Mouse (Mus musculus) embryonic facial prominence, embryonic 14.5 days (tissue): ENCODE results near the gene Homer2. TPM values are rescaled to one million over a fixed set of nuclear protein-coding genes. Genes with fewer than 3 reads are reported as not detected.

Experiments
- ATAC-seq: fragments of 200-750 bp; cut with Nextera tagmentation; 2 replicates; pipeline ENCODE4 v1.8.0; 2017; ENCODE audit warnings: low read depth, moderate number of reproducible peaks, moderate TSS enrichment
- DNase-seq: peaks from one replicate; pipeline ENCODE4 v3.0.0-alpha.2; 2015; ENCODE audit warnings: low spot score
- H3K27ac ChIP-seq: fragments of 300-500 bp; sonication (generic); replicated peaks from 2 replicates; pipeline ENCODE4 v1.5.1; 2014; ENCODE audit warnings: low read depth, mild to moderate bottlenecking, low read length, moderate library complexity
- H3K27me3 ChIP-seq: fragments of 300-500 bp; sonication (generic); replicated peaks from 2 replicates; pipeline ENCODE4 v1.6.1; 2014; ENCODE audit warnings: low read length; ENCODE audit not compliant: control insufficient read depth, insufficient read depth
- H3K36me3 ChIP-seq: fragments of 300-500 bp; sonication (generic); 2 replicates; pipeline ENCODE4 v1.6.1; 2014; ENCODE audit warnings: low read length, mixed read lengths; ENCODE audit not compliant: control insufficient read depth, insufficient read depth
- H3K4me1 ChIP-seq: fragments of 300-500 bp; sonication (generic); 2 replicates; pipeline ENCODE4 v1.6.1; 2014; ENCODE audit warnings: antibody characterized with exemption, low read length; ENCODE audit not compliant: control insufficient read depth, insufficient read depth
- H3K4me2 ChIP-seq: fragments of 300-500 bp; sonication (generic); 2 replicates; pipeline ENCODE4 v1.6.1; 2014; ENCODE audit warnings: low read depth, mild to moderate bottlenecking, low read length, moderate library complexity, mixed read lengths
- H3K4me3 ChIP-seq: fragments of 300-500 bp; sonication (generic); 2 replicates; pipeline ENCODE4 v1.5.1; 2014; ENCODE audit warnings: low read depth, mild to moderate bottlenecking, low read length
- H3K9ac ChIP-seq: fragments of 300-500 bp; sonication (generic); 2 replicates; pipeline ENCODE4 v1.6.1; 2014; ENCODE audit warnings: low read depth, mild to moderate bottlenecking, low read length, moderate library complexity, mixed read lengths
- H3K9me3 ChIP-seq: fragments of 300-500 bp; sonication (generic); 2 replicates; pipeline ENCODE4 v1.6.1; 2016; ENCODE audit warnings: low read length; ENCODE audit not compliant: control insufficient read depth
- WGBS: fragments of 180-500 bp; shearing (Covaris S2); extraction: QIAGEN DNeasy Blood & Tissue Kit; methylation state at CpG from one replicate; pipeline ENCODE4 v1.1.7; 2014; 5-methylcytosine and 5-hydroxymethylcytosine counted together
- polyA plus RNA-seq: library from polyadenylated mRNA; unstranded; fragments of >200 nt; fragmentation: Nextera tagmentation; extraction: Ambion mirVana; gene quantifications from 2 replicates; pipeline ENCODE4 v1.2.1, GENCODE M21; 2014

Gene Homer2
- polyA plus RNA-seq, 1 experiment from 2014 or later = 25.2 TPM

DNA sequence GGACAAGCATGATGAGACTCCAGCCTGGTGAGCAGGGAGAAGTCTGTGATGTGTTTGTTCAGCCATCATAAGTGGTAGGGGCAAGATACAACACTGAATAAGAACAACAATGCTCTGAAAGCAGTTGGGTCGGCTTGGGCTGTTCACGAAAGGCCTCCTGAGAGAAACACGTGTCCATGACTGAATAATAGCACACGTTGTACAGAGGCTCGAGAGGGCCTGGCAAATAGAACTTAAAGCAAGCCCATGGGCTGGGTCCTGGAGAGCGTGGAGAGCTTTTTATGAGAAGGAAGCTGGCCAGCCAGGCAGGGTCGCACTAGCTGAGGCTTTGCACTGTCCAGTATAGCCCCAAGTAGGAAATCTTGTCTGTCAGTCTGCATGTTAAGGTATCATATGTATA, 128.9 kb downstream of the Homer2 start:
- ATAC-seq (no peak), DNase-seq (no peak)
- no peaks in the 10 kb centered on the region for H3K4me1 ChIP-seq
- WGBS = 85% methylated on average over 7 of the region's 7 CpGs
- H3K27me3 ChIP-seq = no peaks in the 10 kb centered on the region
- peaks cover 29% of the 10 kb centered on the region; the same call in 1 of the 2 replicates for H3K36me3 ChIP-seq
- H3K9ac ChIP-seq = no peak overlapping the region
- no peak overlapping the region for H3K27ac ChIP-seq
- H3K9me3 ChIP-seq = no peaks in the 10 kb centered on the region
- H3K4me3 ChIP-seq = no peak overlapping the region
- H3K4me2 ChIP-seq = no peak overlapping the region

DNA sequence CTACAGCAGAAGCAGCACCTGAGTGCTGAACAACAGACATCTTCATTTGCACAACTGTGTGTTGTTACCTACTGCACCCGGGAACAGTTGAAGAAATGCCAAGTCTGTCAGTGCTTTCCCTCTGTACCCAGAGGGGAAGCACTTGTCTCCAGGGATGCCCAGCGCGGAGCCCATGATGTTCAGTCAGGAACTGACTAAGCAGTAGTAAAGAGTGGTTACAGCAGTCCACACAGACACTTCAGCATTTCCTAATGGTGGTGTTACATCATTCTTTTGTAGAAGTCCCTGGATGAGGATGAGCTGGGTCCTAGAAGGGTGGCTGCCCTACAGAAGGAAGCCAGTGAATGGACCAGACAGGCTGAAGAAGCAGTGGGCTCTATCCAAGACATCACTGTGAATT, 129.5 kb downstream of the Homer2 start:
- Histone ChIP-seq H3K36me3 (peaks cover 29% of the 10 kb centered on the region; the same call in 1 of the 2 replicates), H3K27ac (no peak overlapping the region), H3K27me3 (no peaks in the 10 kb centered on the region), H3K9me3 (no peaks in the 10 kb centered on the region), H3K4me3 (no peak overlapping the region), H3K4me2 (no peak overlapping the region), H3K9ac (no peak overlapping the region), H3K4me1 (no peaks in the 10 kb centered on the region)
- DNase-seq (no peak), ATAC-seq (no peak)
- WGBS = 89% methylated on average over 3 of the region's 3 CpGs

DNA sequence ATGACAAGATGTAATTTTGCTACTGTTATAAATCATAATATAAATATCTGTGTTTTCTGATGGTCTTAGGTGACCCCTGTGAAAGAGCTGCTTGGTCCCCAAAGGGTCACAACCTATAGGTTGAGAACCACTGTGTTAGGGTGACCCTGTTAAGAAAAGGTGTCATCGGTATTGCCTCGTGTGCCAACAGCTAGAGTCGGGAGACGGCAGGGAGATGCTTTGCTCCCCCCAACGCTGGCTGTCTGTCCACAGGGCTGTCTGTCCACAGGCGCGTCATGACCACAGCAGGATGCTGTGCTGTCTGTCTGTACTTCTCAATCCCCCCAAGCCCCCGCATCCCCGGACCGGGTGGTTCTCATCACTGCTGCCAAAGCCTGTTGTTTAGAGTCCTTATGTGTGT, 131.7 kb downstream of the Homer2 start:
- DNase-seq (no peak), ATAC-seq (no peak)
- H3K4me1 ChIP-seq = peaks cover 4% of the 10 kb centered on the region; the same call in 1 of the 2 replicates
- no peaks in the 10 kb centered on the region for H3K27me3 ChIP-seq
- no peak overlapping the region for H3K9ac ChIP-seq
- no peak overlapping the region for H3K27ac ChIP-seq
- WGBS = 92% methylated on average over 10 of the region's 10 CpGs
- H3K4me3 ChIP-seq = no peak overlapping the region
- H3K4me2 ChIP-seq = no peak overlapping the region
- H3K36me3 ChIP-seq = peaks cover 29% of the 10 kb centered on the region; the same call in 1 of the 2 replicates
- no peaks in the 10 kb centered on the region for H3K9me3 ChIP-seq

DNA sequence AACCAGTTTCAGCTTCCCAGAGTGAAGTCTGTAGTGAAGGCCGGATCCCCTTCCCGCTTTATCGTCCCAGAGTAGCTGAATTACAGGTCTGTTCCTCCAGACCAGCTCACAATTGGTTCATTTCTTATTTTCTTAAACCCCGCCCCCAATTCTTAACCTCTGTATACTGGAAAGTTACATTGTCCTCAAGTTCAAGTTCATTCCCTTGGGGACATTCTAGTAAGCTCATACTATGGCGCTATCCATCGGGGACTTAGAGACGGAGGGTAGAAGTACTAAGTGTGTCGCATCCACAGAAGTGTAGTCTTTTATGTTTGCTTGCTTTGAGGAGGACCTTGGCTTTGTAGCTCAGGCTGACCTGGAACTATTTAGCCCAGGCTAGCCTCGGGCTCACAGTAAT, 133.5 kb downstream of the Homer2 start:
- no peak overlapping the region for H3K27ac ChIP-seq
- 0 out of 2 replicates have a peak, but pooled peaks cover 19% of the 10 kb centered on the region for H3K36me3 ChIP-seq
- H3K4me3 ChIP-seq = no peak overlapping the region
- WGBS = 89% methylated on average over 9 of the region's 9 CpGs
- no peak for ATAC-seq
- H3K9ac ChIP-seq = no peak overlapping the region
- DNase-seq = no peak
- H3K27me3 ChIP-seq = no peaks in the 10 kb centered on the region
- H3K4me2 ChIP-seq = no peak overlapping the region
- peaks cover 4% of the 10 kb centered on the region; the same call in 1 of the 2 replicates for H3K4me1 ChIP-seq
- H3K9me3 ChIP-seq = no peaks in the 10 kb centered on the region

DNA sequence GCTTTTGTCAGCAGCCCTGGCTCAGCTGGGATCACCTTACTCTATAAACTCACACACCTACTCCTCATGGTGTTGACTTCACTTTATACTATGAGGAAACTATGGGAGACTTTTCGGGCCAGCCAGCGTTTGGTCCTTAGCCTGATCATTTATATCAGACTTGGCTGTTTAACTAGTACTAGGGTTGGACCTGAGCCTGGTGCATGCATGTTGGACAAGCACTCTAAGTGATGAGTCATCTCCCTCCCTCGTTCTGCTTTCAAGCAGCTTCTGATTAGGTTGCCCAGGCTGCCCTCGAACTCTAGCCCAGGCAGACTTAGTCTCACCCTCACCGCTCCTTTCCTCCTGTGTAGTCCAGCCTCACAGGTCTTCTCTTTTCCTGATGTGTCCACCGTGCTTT, 133.9 kb downstream of the Homer2 start:
- Histone ChIP-seq H3K4me3 (no peak overlapping the region), H3K9ac (no peak overlapping the region), H3K4me1 (peaks cover 4% of the 10 kb centered on the region; the same call in 1 of the 2 replicates), H3K4me2 (no peak overlapping the region), H3K27ac (no peak overlapping the region), H3K27me3 (no peaks in the 10 kb centered on the region), H3K9me3 (no peaks in the 10 kb centered on the region), H3K36me3 (0 out of 2 replicates have a peak, but pooled peaks cover 15% of the 10 kb centered on the region)
- WGBS = 92% methylated on average over 6 of the region's 6 CpGs
- no peak for ATAC-seq
- DNase-seq = no peak

DNA sequence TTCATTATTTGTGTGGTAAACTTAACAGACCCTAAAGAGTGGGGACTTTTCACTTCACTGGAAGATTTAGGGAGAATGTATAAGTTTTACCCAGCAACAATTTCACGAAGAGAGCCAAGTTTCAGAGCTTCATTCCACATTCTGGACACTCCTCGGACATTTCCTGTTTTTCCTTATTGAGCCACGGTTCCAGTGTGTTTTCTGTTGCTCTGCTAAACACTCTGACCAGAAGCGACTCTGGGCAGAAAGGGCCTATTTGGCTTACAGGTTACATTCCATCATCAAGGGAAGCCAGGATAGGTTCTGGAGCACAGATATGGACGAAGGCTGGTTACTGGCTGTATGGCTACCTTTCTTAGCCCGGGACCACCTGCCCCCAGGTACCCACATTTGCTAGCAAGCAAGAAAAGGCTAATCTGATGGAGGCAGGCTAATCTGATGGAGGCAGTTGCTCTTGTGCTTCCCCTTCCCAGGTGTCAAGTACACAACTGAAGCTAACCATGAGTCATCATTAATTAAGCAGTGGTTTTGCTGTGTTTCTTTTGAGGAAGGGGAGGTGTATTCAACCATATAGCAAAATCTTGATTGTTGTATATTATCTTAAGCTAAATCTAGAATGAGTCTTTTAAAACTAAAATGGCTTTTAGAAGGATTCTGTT, 134.6 kb downstream of the Homer2 start:
- DNase-seq (no peak), ATAC-seq (no peak)
- no peak overlapping the region for H3K9ac ChIP-seq
- H3K27ac ChIP-seq = no peak overlapping the region
- H3K4me2 ChIP-seq = peak overlapping the region; percentile 78
- H3K4me3 ChIP-seq = peak overlapping the region; percentile 81; the same call in 1 of the 2 replicates
- H3K9me3 ChIP-seq = no peaks in the 10 kb centered on the region
- 69% methylated on average over 6 of the region's 6 CpGs for WGBS
- H3K4me1 ChIP-seq = peaks cover 4% of the 10 kb centered on the region; the same call in 1 of the 2 replicates
- H3K36me3 ChIP-seq = 0 out of 2 replicates have a peak, but pooled peaks cover 9% of the 10 kb centered on the region
- no peaks in the 10 kb centered on the region for H3K27me3 ChIP-seq

DNA sequence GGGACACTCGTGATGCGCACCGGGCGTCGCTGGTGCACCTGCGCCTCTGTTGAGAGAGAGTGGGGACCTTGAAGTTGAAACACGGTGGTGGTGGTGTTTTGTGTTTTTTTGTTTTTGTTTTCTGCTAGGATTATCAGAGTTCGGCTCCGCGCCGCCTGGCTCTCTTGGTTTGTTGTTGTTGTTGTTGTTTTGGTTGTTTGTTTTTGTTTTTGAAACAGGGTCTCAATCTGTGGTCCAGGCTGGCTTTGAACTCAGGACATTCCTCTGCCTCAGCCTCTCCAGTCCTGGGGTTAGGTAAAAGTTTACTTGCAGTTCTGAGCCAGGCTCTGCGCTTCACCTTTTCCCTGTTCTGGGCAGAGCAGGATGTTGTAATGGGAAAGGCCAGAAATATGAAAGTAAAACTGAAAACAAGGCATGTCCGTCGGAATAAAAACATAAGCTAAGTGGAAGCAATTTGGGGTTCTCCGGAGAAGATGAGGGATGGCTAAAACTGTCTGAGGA, 135.3 kb downstream of the Homer2 start:
- 21% methylated on average over 11 of the region's 15 CpGs for WGBS
- peaks cover 4% of the 10 kb centered on the region; the same call in 1 of the 2 replicates for H3K4me1 ChIP-seq
- peak overlapping the region; percentile 81 for H3K9ac ChIP-seq

DNA sequence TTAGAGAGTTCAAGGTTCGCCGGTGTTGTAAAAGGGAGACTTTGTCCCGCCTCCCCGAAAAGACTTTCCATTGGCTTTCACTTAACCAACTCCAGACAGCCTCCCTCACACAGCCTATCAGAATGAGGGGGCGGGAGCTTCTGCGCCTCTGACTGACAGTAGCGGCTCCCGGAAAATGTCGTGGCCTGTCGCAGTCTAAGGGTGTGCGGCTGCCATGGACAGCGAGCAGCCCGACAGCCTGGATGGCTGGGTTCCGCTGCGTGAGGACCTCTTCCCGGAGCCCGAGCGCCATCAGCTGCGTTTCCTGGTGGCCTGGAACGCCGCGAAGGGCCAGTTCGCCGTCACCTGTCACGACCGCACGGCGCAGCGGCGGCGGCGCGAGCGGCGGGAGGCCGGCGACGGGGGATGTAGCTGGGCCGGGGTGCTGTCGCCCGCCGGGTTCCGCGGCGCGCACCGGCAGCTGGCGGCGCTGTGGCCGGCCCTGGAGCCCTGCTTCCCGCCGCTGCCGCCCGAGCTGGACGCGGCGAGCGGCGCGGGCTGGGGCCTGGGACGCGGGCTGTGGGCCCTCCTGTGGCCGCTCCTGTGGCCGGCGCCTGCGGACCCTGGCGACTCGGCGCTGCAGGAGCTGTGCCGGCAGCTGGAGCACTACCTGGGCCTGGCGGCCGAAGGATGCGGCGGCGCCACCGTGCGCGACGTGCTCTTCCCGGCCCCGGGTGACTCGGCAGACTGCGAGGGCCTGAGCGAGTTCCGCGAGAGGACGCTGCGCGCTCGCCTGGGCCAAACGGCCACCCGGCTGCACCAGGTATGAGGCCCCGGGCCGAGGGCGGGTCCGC, 136.0 kb downstream of the Homer2 start, which contains the start of gene Whamm:
Whamm (plus strand) TSS at position 159 of the 833 bp plus-strand sequence.
- Histone ChIP-seq H3K4me1 (peaks cover 4% of the 10 kb centered on the region; the same call in 1 of the 2 replicates), H3K4me2 (peak within 1 kb of the TSS; percentile 78), H3K27me3 (no peaks in the 10 kb centered on the region), H3K27ac (peak within 1 kb of the TSS; percentile 83), H3K4me3 (peak within 1 kb of the TSS; percentile 81), H3K9ac (peak within 1 kb of the TSS; percentile 81), H3K36me3 (0 out of 2 replicates have a peak, but pooled peaks cover 3% of the 10 kb centered on the region), H3K9me3 (no peaks in the 10 kb centered on the region)
- ATAC-seq = peak; percentile 100
- peak; percentile 98 for DNase-seq
- WGBS = 0% methylated on average over 27 of the region's 96 CpGs

More for the DNA sequence above, 135.3 kb downstream of the Homer2 start:
- H3K27me3 ChIP-seq = no peaks in the 10 kb centered on the region
- ATAC-seq (no peak), DNase-seq (no peak)
- H3K36me3 ChIP-seq = 0 out of 2 replicates have a peak, but pooled peaks cover 6% of the 10 kb centered on the region
- H3K4me2 ChIP-seq = peak overlapping the region; percentile 78
- H3K4me3 ChIP-seq = peak overlapping the region; percentile 81
- H3K27ac ChIP-seq = peak overlapping the region; percentile 83
- no peaks in the 10 kb centered on the region for H3K9me3 ChIP-seq
